Mouse (Mus musculus) spleen, adult 18-20 months (tissue): ENCODE measurements around the gene Stk35.
"Not testable (repeated sequence)": the region's sequence is repeated elsewhere in the genome, so short reads cannot be mapped to it uniquely, and the experiment has no call there.

Experiments
- DNase-seq, 2 experiments: peaks; one replicate each; pipeline ENCODE4 v3.0.0; 2022; ENCODE audit warnings: mixed read lengths in 2 of 2

Gene Stk35

DNA sequence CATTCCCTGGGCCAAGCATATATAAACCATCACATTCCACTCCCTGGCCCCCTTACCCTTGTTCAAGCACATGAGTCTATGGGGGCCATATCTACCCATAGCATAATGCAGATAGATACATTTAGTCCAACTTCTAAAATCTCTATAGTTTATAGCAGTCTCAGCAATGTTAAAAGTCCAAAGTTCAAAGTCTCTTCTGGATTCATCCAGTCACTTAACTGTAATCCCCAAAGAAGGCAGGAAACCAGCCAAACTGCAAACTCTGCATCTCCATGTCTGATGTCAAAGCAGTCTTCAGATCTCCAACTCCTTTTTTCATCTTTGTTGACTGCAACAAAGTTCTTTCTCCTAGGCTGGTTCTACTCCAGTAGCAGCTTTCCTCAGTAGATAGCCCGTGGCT is 38.0 kb downstream of the Stk35 start:
- no peak for DNase-seq

- no peak for DNase-seq
These were observed 45.5 kb downstream of the Stk35 start for GRCm38 (mm10) chr2:129845826-129846225.

DNA sequence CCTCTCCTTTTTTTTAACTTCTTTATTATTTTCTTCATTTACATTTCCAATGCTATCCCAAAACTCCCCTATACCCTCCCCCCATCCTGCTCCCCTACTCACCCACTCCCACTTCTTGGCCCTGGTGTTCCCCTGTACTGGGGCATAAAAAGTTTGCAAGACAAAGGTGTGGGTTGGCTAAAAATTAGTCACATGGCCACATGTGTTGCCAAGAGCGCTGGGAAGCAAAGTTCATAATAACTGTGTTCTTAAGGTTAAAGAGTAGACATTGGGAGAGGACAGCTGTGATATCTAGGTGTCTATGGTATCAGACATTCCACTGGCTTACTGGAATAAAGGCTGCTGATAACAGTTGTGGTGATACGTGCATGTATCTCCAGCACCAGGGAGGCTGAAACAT is 46.2 kb downstream of the Stk35 start:
- no peak for DNase-seq

GRCm38 (mm10) chr2:129849078-129849477 is 48.8 kb downstream of the Stk35 start:
- not testable (repeated sequence) for DNase-seq

DNA sequence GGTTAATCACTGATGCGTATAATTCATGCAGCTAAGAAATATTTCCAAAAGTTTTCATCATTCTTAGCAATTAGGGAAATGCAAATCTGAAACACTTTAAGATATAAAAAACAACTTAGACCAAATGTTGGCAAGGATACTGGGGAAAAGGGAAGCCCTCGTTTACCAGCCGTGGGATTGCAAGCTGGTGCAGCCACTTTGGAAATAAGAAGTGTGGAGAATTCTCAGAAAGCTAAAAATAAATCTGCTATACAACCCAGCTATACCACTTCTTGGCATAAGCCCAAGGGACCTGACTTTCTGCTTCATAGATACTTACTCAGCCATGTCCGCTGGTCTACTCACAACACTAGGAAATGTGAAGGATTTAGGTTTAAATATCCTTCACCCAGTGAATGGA is 51.2 kb downstream of the Stk35 start:
- DNase-seq = no peak

DNA sequence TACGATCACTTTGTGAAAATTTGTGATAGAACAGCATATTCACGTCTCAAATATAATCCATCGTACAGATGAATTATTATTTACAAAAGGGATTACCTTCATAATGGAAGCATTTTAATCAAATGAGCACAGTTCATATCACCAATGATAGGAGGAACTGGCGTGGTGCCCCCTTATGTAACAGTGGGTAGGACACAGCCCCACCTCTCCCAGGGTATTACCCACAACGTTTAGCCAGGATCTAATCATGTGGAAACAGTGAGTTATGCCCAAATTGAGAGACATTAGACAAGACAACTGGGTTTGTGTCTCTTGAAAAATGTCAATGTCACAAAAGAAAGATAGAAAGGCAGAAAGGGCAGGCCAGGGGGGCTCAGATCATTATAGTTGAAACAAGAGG is 62.9 kb downstream of the Stk35 start:
- no peak for DNase-seq

GRCm38 (mm10) chr2:129864958-129865357 is 64.6 kb downstream of the Stk35 start:
- no peak for DNase-seq

- no peak for DNase-seq
These were observed 68.8 kb downstream of the Stk35 start for GRCm38 (mm10) chr2:129869151-129869550.

GRCm38 (mm10) chr2:129871246-129871645 is 70.9 kb downstream of the Stk35 start:
- DNase-seq = no peak

DNA sequence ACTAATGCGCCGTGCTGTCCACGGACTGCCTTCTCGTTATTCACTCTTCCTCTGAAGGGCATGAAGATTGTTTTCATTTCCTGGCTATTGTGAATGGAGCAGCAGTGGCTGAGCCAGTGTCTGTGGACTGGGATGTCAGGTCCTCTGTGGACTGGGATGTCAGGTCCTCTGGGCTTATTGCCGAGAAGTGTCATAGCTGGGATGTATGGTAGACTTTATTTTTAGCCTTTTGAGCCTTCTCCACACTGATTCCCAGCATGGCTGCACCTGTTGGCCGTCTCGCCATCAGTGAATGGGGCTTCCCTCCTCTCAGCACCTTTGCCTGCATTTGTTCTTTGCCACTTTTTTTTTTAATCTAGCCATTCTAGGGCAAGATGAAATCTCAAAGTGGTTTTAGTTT is 71.8 kb downstream of the Stk35 start:
- no peak for DNase-seq

GRCm38 (mm10) chr2:129873489-129873888 is 73.2 kb downstream of the Stk35 start:
- peak; percentile 47 to 78 for DNase-seq

DNA sequence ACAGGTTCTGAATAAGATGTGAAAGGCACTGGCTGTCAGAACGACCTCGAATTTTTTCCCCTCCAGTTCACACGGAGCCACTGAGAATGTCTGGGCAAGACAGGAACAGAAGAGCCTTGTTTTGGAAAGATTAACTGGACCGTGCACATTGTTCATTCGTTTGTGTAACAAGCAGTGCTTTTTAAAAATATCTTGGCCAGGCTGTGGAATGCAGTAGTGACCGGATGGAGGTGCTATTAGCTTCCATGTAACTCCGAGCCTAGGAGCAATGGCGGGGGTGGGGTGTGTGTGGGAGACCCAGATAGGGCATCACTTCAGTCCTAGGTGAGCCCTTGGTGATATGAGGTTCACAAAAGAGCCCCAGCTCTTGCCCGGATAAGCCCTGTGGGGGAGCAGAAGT is 73.8 kb downstream of the Stk35 start:
- DNase-seq = no peak

GRCm38 (mm10) chr2:129874509-129875095 is 74.3 kb downstream of the Stk35 start:
- no peak for DNase-seq

GRCm38 (mm10) chr2:129876935-129877334 is 76.6 kb downstream of the Stk35 start:
- DNase-seq = no peak

DNA sequence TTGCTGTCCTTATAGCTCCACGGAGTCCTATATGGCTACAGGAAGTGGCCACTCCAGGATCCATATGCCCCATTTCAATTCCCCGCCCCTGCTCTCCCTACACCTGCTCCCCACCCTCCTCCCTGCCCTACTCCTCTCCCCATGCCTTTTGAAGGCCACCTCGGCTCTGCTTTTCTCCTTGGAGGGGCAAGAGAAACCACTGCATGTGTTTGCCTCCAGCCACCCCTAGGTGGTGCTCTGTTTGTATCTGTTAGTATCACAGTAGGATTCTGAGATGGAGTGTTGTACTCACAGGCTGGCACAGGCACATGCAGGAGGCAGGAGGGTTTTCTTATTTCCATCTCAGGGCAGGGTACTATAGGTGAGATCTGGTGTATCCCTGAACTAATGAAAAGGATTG is 79.5 kb downstream of the Stk35 start:
- peak in 1 of 2 experiments; percentile 39 for DNase-seq

DNA sequence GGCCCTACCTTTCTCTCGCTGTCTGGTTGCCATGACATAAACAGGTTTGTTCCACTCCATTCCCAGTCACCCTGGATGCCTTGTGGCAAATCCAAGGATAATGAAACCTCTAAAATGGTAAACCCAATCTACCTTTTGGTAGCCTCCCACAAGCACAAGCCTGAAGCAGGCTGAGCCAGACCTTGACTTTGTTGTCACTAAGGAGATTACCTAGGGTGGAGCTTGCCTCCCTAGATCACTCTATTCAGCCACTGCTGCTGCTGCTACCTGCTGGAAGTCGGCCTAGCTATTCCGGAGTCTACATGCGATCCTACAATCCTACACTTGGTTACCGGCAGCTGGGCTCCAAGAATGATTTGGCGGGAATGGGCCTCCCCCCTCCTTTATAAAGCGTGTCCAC is 79.9 kb downstream of the Stk35 start:
- DNase-seq = no peak

DNA sequence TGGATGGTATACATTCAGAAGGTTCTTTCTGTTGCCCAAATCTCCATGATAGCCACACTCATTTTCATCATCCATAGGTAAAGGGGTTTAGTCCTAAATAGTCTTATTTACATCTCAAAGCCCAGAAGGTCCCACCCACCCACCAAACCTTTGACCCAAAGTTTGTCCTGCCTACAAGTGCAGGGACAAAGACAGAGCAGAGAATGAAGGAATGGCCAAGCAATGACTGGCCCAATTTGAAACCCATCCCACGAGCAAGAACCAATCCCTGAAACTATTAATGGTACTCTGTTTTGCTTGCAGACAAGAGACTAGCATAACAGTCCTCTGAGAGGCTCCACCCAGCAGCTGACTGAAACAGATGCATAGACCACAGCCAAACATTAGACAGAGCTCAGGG is 81.6 kb downstream of the Stk35 start:
- no peak for DNase-seq
